9 mouse cellular contexts compared by ENCODE assay signal in genomic region chr10:128008207-128008889, GRCm38 (mm10). TPM values are rescaled to one million over a fixed set of nuclear protein-coding genes. Genes with fewer than 3 reads are reported as not detected.
DNase-seq lines count a peak whose midpoint lies in the region; ATAC-seq and TF ChIP-seq lines count a peak whose summit lies in the region.
"Had no signal": no experiment of that assay in that cellular context is flagged by ENCODE, and none has a peak within 500 bp of the region (broad histone marks: within the 10 kb centered on the region; RNA-seq: fewer than 3 reads in every experiment).

No protein-coding gene starts in this region.

- no peaks in the 10 kb centered on the region for H3K9me3 ChIP-seq in ES-E14 (ENCODE audit: control insufficient read depth, insufficient read depth, low read depth, low read length)
- H3K9me3 ChIP-seq in forebrain, embryonic 16.5 days (ENCODE audit: control insufficient read depth, low read length), result no peaks in the 10 kb centered on the region
- no peaks in the 10 kb centered on the region for H3K9me3 ChIP-seq in hindbrain, embryonic 10.5 days
- no peaks in the 10 kb centered on the region for H3K9me3 ChIP-seq in lung, embryonic 14.5 days (ENCODE audit: low read depth, low read length)
- H3K9me3 ChIP-seq: heart, embryonic 13.5 days had no signal

- ATAC-seq in forebrain, embryonic 16.5 days, result peak; percentile 80
- ATAC-seq in lung, embryonic 14.5 days (ENCODE audit: insufficient read depth), result peak; percentile 82

- no peak overlapping the region for H3K4me3 ChIP-seq in ES-E14 (ENCODE audit: insufficient read depth in 1 of 2, low read depth in 1 of 2, low read length in 2 of 2, poor library complexity in 1 of 2, severe bottlenecking in 1 of 2)
- H3K4me3 ChIP-seq in forebrain, embryonic 16.5 days (replicated peaks; ENCODE audit: low read length), result no peak overlapping the region
- no peak overlapping the region for H3K4me3 ChIP-seq in hindbrain, embryonic 10.5 days
- no peak overlapping the region for H3K4me3 ChIP-seq in layer of hippocampus, adult 2 months
- H3K4me3 ChIP-seq in lung, embryonic 14.5 days (ENCODE audit: low read depth, low read length), result no peak overlapping the region
- H3K4me3 ChIP-seq: heart, embryonic 13.5 days had no signal

- no peaks in the 10 kb centered on the region for H3K36me3 ChIP-seq in ES-E14 (ENCODE audit: control insufficient read depth, insufficient read depth, low read length, poor library complexity, severe bottlenecking)
- H3K36me3 ChIP-seq in forebrain, embryonic 16.5 days (ENCODE audit: control insufficient read depth, insufficient read depth), result no peaks in the 10 kb centered on the region
- H3K36me3 ChIP-seq in hindbrain, embryonic 10.5 days, result no peaks in the 10 kb centered on the region
- no peaks in the 10 kb centered on the region for H3K36me3 ChIP-seq in lung, embryonic 14.5 days (ENCODE audit: insufficient read depth)
- H3K36me3 ChIP-seq: heart, embryonic 13.5 days had no signal

- no peak overlapping the region for H3K27ac ChIP-seq in ES-E14 (ENCODE audit: insufficient read depth, low read depth, low read length, poor library complexity, severe bottlenecking)
- no peak overlapping the region for H3K27ac ChIP-seq in forebrain, embryonic 16.5 days (ENCODE audit: low read length)
- no peak overlapping the region for H3K27ac ChIP-seq in hindbrain, embryonic 10.5 days
- H3K27ac ChIP-seq in layer of hippocampus, adult 2 months, result no peak overlapping the region
- H3K27ac ChIP-seq in lung, embryonic 14.5 days (ENCODE audit: low read depth), result no peak overlapping the region
- H3K27ac ChIP-seq: heart, embryonic 13.5 days had no signal

- in situ Hi-C loops in ES-E14 (cut with MboI; ENCODE audit: low sequenced_read_pairs in 2 of 2, unreplicated experiment in 2 of 2), result loop anchor here in 1 of 2 experiments (5.0 kb wide), 2 partner anchors 51 to 266 kb away; no protein-coding TSS in a partner anchor

- H3K4me2 ChIP-seq in forebrain, embryonic 16.5 days (ENCODE audit: low read length), result no peak overlapping the region
- no peak overlapping the region for H3K4me2 ChIP-seq in lung, embryonic 14.5 days
- H3K4me2 ChIP-seq: heart, embryonic 13.5 days had no signal

- H3K27me3 ChIP-seq in forebrain, embryonic 16.5 days (replicated peaks; ENCODE audit: control insufficient read depth, insufficient read depth, low read length), result no peaks in the 10 kb centered on the region
- H3K27me3 ChIP-seq in hindbrain, embryonic 10.5 days (ENCODE audit: insufficient read depth, poor library complexity, severe bottlenecking), result no peaks in the 10 kb centered on the region
- H3K27me3 ChIP-seq in lung, embryonic 14.5 days (ENCODE audit: insufficient read depth, low read length), result no peaks in the 10 kb centered on the region
- H3K27me3 ChIP-seq: heart, embryonic 13.5 days had no signal

- WGBS in forebrain, embryonic 16.5 days, result 8% methylated on average over 4 of the region's 4 CpGs
- WGBS in hindbrain, embryonic 10.5 days, result 11% methylated on average over 4 of the region's 4 CpGs
- 11% methylated on average over 4 of the region's 4 CpGs for WGBS in lung, embryonic 14.5 days

- DNase-seq in ES-E14 (ENCODE audit: low read depth, low spot score), result peak; percentile 81
- DNase-seq in cerebellum, adult 11-12 months, result peak; percentile 43
- DNase-seq in hindbrain, embryonic 10.5 days (ENCODE audit: low spot score), result peak; percentile 77
- peak; percentile 73 to 78 for DNase-seq in layer of hippocampus, adult 2 months (ENCODE audit: low spot score in 2 of 2)
- DNase-seq in lung, embryonic 14.5 days, result peak; percentile 96
- DNase-seq in ovary, postnatal 10 days (ENCODE audit: low spot score), result peak; percentile 51
- peak; percentile 88 for DNase-seq in thymus, postnatal 0 days (ENCODE audit: low spot score)

- H3K4me1 ChIP-seq in ES-E14 (ENCODE audit: control insufficient read depth in 2 of 2, insufficient read depth in 2 of 2, low read length in 2 of 2, poor library complexity in 1 of 2), result no peaks in the 10 kb centered on the region
- H3K4me1 ChIP-seq in forebrain, embryonic 16.5 days (replicated peaks; ENCODE audit: control insufficient read depth, insufficient read depth, low read length), result no peaks in the 10 kb centered on the region
- no peaks in the 10 kb centered on the region for H3K4me1 ChIP-seq in hindbrain, embryonic 10.5 days (replicated peaks)
- H3K4me1 ChIP-seq in lung, embryonic 14.5 days (ENCODE audit: insufficient read depth), result no peaks in the 10 kb centered on the region
- H3K4me1 ChIP-seq: heart, embryonic 13.5 days had no signal

- TF ChIP-seq CTCF in layer of hippocampus, adult 2 months (conservative IDR thresholded peaks at IDR 0.05), result peak; percentile 96
- peak; percentile 77 for TF ChIP-seq CTCF in lung, embryonic 14.5 days (IDR thresholded peaks at IDR 0.05; ENCODE audit: low read depth)

- no peak overlapping the region for H3K9ac ChIP-seq in ES-E14 (ENCODE audit: insufficient read depth, low read depth, low read length, poor library complexity, severe bottlenecking)
- no peak overlapping the region for H3K9ac ChIP-seq in forebrain, embryonic 16.5 days (replicated peaks; ENCODE audit: low read depth, low read length)
- no peak overlapping the region for H3K9ac ChIP-seq in lung, embryonic 14.5 days
- H3K9ac ChIP-seq: heart, embryonic 13.5 days had no signal

TF ChIP-seq in ES-E14, 5 proteins besides CTCF, POLR2A, EP300 and RAD21:
- TF ChIP-seq MAFK (IDR thresholded peaks at IDR 0.05; ENCODE audit: insufficient read depth, low read depth, low read length), result no peak
- peak; percentile 78; the same call in 1 of the 2 replicates for TF ChIP-seq ZC3H11A (IDR thresholded peaks at IDR 0.05; ENCODE audit: borderline replicate concordance, low read depth, low read length)

RNA-seq across cellular contexts. Expression of gene Hsd17b6, which starts 0.9 kb away (rescaled TPM):
- 0.22 TPM in 1 of 2 replicates, not detected in the other for total RNA-seq in ES-E14 (2012; rRNA removed)
- not detected in 2 replicates for polyA plus RNA-seq in forebrain, embryonic 16.5 days (2015; fragmentation: Nextera tagmentation; extraction: Ambion mirVana)
- not detected in 2 replicates for polyA plus RNA-seq in hindbrain, embryonic 10.5 days (2016; fragmentation: Nextera tagmentation; extraction: Ambion mirVana)
- total RNA-seq in layer of hippocampus, adult 2 months (2021), result not detected
- polyA plus RNA-seq in lung, embryonic 14.5 days (2014; fragmentation: Nextera tagmentation; extraction: Ambion mirVana), result not detected in 2 replicates
- polyA plus RNA-seq in thymus, postnatal 0 days (2015; fragmentation: Nextera tagmentation; extraction: Ambion mirVana), result 0.16 and 0.22 TPM in 2 replicates
- polyA plus RNA-seq: heart, embryonic 13.5 days had no signal

RNA-seq across cellular contexts. Expression of gene Prim1, which starts 6.6 kb away (rescaled TPM):
- total RNA-seq in ES-E14 (2012; rRNA removed), result 51.8 and 63.5 TPM in 2 replicates
- 57.8 and 59.8 TPM in 2 replicates for polyA plus RNA-seq in forebrain, embryonic 16.5 days (2015; fragmentation: Nextera tagmentation; extraction: Ambion mirVana)
- polyA plus RNA-seq in hindbrain, embryonic 10.5 days (2016; fragmentation: Nextera tagmentation; extraction: Ambion mirVana), result 82.4 and 108 TPM in 2 replicates
- 1 to 10 TPM; 7.7 to 8.0 TPM for total RNA-seq in layer of hippocampus, adult 2 months (2021)
- 95.7 and 101 TPM in 2 replicates for polyA plus RNA-seq in lung, embryonic 14.5 days (2014; fragmentation: Nextera tagmentation; extraction: Ambion mirVana)
- 89.6 and 98.8 TPM in 2 replicates for polyA plus RNA-seq in thymus, postnatal 0 days (2015; fragmentation: Nextera tagmentation; extraction: Ambion mirVana)

RNA-seq across cellular contexts. Expression of gene Naca, which starts 27.0 kb away (rescaled TPM):
- 746 and 1,114 TPM in 2 replicates for total RNA-seq in ES-E14 (2012; rRNA removed)
- polyA plus RNA-seq in forebrain, embryonic 16.5 days (2015; fragmentation: Nextera tagmentation; extraction: Ambion mirVana), result 545 and 574 TPM in 2 replicates
- 790 and 883 TPM in 2 replicates for polyA plus RNA-seq in hindbrain, embryonic 10.5 days (2016; fragmentation: Nextera tagmentation; extraction: Ambion mirVana)
- 100 to 1,000 TPM; 333 to 336 TPM for total RNA-seq in layer of hippocampus, adult 2 months (2021)
- 921 and 936 TPM in 2 replicates for polyA plus RNA-seq in lung, embryonic 14.5 days (2014; fragmentation: Nextera tagmentation; extraction: Ambion mirVana)
- polyA plus RNA-seq in thymus, postnatal 0 days (2015; fragmentation: Nextera tagmentation; extraction: Ambion mirVana), result 829 and 868 TPM in 2 replicates

RNA-seq across cellular contexts. Expression of gene Ptges3, which starts 50.4 kb away (rescaled TPM):
- total RNA-seq in ES-E14 (2012; rRNA removed), result 125 and 240 TPM in 2 replicates
- 395 and 436 TPM in 2 replicates for polyA plus RNA-seq in forebrain, embryonic 16.5 days (2015; fragmentation: Nextera tagmentation; extraction: Ambion mirVana)
- polyA plus RNA-seq in hindbrain, embryonic 10.5 days (2016; fragmentation: Nextera tagmentation; extraction: Ambion mirVana), result 544 and 661 TPM in 2 replicates
- total RNA-seq in layer of hippocampus, adult 2 months (2021), result 100 to 1,000 TPM; 135 to 142 TPM
- polyA plus RNA-seq in lung, embryonic 14.5 days (2014; fragmentation: Nextera tagmentation; extraction: Ambion mirVana), result 548 and 570 TPM in 2 replicates
- 401 and 422 TPM in 2 replicates for polyA plus RNA-seq in thymus, postnatal 0 days (2015; fragmentation: Nextera tagmentation; extraction: Ambion mirVana)

Comparison
In these comparisons a context has a peak if more than half of its experiments do, and no peak if none do; other contexts are left out.
1. DNase-seq: peak in every context shown above with its lines; median percentile 96 in lung, embryonic 14.5 days; 88 in thymus, postnatal 0 days; 81 in ES-E14; 77 in hindbrain, embryonic 10.5 days; 76 in layer of hippocampus, adult 2 months; 51 in ovary, postnatal 10 days; 43 in cerebellum, adult 11-12 months.